Mouse (Mus musculus) limb, embryonic 14.5 days (tissue): Measurements from ENCODE around the gene Rad51b. TPM values are rescaled to one million over a fixed set of nuclear protein-coding genes. Genes with fewer than 3 reads are reported as not detected.
A peak's percentile ranks its signal among the peaks of the same experiment; 100 is the strongest.

Experiments used
- ATAC-seq: fragments of 200-750 bp; cut with Nextera tagmentation; 2 replicates; pipeline ENCODE4 v1.8.0; 2017; ENCODE audit warnings: low read depth, moderate number of reproducible peaks, moderate TSS enrichment; ENCODE audit not compliant: low FRiP score
- DNase-seq: peaks from one replicate; pipeline ENCODE4 v3.0.0-alpha.2; 2015; ENCODE audit warnings: low spot score
- H3K27ac ChIP-seq: fragments of 300-500 bp; sonication (generic); replicated peaks from 2 replicates; pipeline ENCODE4 v1.5.1; 2014; ENCODE audit warnings: low read depth, mild to moderate bottlenecking, low read length, moderate library complexity, mixed read lengths
- H3K27me3 ChIP-seq: fragments of 300-500 bp; sonication (generic); 2 replicates; pipeline ENCODE4 v1.6.1; 2014; ENCODE audit warnings: low read length, mixed read lengths; ENCODE audit not compliant: control insufficient read depth, insufficient read depth
- H3K36me3 ChIP-seq: fragments of 300-500 bp; sonication (generic); 2 replicates; pipeline ENCODE4 v1.6.1; 2014; ENCODE audit warnings: mild to moderate bottlenecking, low read length, moderate library complexity, mixed read lengths; ENCODE audit not compliant: control insufficient read depth, insufficient read depth
- H3K4me1 ChIP-seq: fragments of 300-500 bp; sonication (generic); 2 replicates; pipeline ENCODE4 v1.6.1; 2014; ENCODE audit warnings: antibody characterized with exemption, low read length, mixed read lengths; ENCODE audit not compliant: control insufficient read depth, insufficient read depth
- H3K4me2 ChIP-seq: fragments of 300-500 bp; sonication (generic); replicated peaks from 2 replicates; pipeline ENCODE4 v1.6.1; 2014; ENCODE audit warnings: low read depth, mild to moderate bottlenecking, low read length, moderate library complexity; ENCODE audit not compliant: severe bottlenecking
- H3K4me3 ChIP-seq: fragments of 300-500 bp; sonication (generic); replicated peaks from 2 replicates; pipeline ENCODE4 v1.5.1; 2014; ENCODE audit warnings: low read length
- H3K9ac ChIP-seq: fragments of 300-500 bp; sonication (generic); 2 replicates; pipeline ENCODE4 v1.6.1; 2014; ENCODE audit warnings: mild to moderate bottlenecking, low read depth, low read length, moderate library complexity; ENCODE audit not compliant: severe bottlenecking
- H3K9me3 ChIP-seq: fragments of 300-500 bp; sonication (generic); 2 replicates; pipeline ENCODE4 v1.6.1; 2016; ENCODE audit warnings: low read length; ENCODE audit not compliant: control insufficient read depth
- POLR2A ChIP-seq: fragments of 200-500 bp; IDR thresholded peaks from 2 replicates; pipeline ENCODE4 v1.8.0; 2012; ENCODE audit warnings: inconsistent platforms, mild to moderate bottlenecking, moderate library complexity, borderline replicate concordance; ENCODE audit not compliant: insufficient read depth, insufficient read length; ENCODE audit errors: extremely low read depth
- WGBS: fragments of 180-500 bp; shearing (Covaris S2); extraction: QIAGEN DNeasy Blood & Tissue Kit; methylation state at CpG from one replicate; pipeline ENCODE4 v1.1.7; 2014; 5-methylcytosine and 5-hydroxymethylcytosine counted together
- polyA plus RNA-seq, 2 experiments: library from polyadenylated mRNA; depleted of rRNA in 1 of 2; stranded (reverse) in 1 of 2; unstranded in 1 of 2; fragments of >200 nt; fragmentation: Nextera tagmentation in 1 of 2; extraction: Ambion mirVana in 1 of 2; gene quantifications; 2 replicates each; pipeline versions ENCODE4 v1.2.1 to v1.2.3; 2012 to 2014

Gene Rad51b
- polyA plus RNA-seq, 2 experiments, result 3.2 to 5.7 TPM

DNA sequence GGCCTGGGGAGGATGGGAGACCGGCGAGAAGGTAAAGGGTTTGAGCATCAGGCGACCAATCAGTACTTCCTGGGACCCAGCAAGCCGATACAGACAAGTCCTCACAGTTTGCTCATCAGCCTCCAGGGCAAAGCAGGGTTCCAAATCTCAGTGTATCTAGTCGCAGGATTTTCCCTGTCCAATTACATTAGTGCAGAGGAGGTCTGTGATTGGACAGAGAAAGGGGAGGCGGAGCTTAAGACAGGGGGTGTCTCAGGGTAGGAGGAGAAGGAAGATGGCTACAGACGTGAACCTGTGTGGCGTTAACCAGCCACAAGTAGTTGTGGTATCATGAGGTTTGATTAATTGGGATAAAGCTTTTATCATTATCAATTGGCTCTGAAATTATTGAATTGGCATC is 538.4 kb downstream of the Rad51b start:
- no peak for TF ChIP-seq POLR2A

GRCm38 (mm10) chr12:79838181-79838961 is 541.3 kb downstream of the Rad51b start:
- WGBS, result 67% methylated on average over 6 of the region's 6 CpGs
- no peak overlapping the region for H3K4me3 ChIP-seq
- ATAC-seq (no peak), DNase-seq (peak; percentile 55)
- H3K9me3 ChIP-seq, result no peaks in the 10 kb centered on the region
- H3K36me3 ChIP-seq, result no peaks in the 10 kb centered on the region
- no peak overlapping the region for H3K9ac ChIP-seq
- H3K4me2 ChIP-seq, result no peak overlapping the region
- peaks cover 43% of the 10 kb centered on the region for H3K4me1 ChIP-seq
- no peaks in the 10 kb centered on the region for H3K27me3 ChIP-seq
- peak overlapping the region; percentile 22; the same call in 1 of the 2 replicates for H3K27ac ChIP-seq
- TF ChIP-seq POLR2A, result no peak

More for the DNA sequence above, 538.4 kb downstream of the Rad51b start:
- DNase-seq (no peak), ATAC-seq (no peak)
- Histone ChIP-seq H3K4me3 (no peak overlapping the region), H3K9ac (no peak overlapping the region), H3K4me1 (peaks cover 18% of the 10 kb centered on the region), H3K4me2 (no peak overlapping the region), H3K36me3 (no peaks in the 10 kb centered on the region), H3K27me3 (no peaks in the 10 kb centered on the region), H3K27ac (no peak overlapping the region), H3K9me3 (no peaks in the 10 kb centered on the region)
- 90% methylated on average over 8 of the region's 8 CpGs for WGBS

GRCm38 (mm10) chr12:79839096-79839941 is 542.2 kb downstream of the Rad51b start:
- H3K4me3 ChIP-seq, result no peak overlapping the region
- WGBS, result 45% methylated on average over 12 of the region's 12 CpGs
- TF ChIP-seq POLR2A, result no peak
- no peaks in the 10 kb centered on the region for H3K36me3 ChIP-seq
- H3K27ac ChIP-seq, result peak overlapping the region; percentile 62; the same call in 1 of the 2 replicates
- H3K9me3 ChIP-seq, result no peaks in the 10 kb centered on the region
- ATAC-seq (no peak), DNase-seq (no peak)
- H3K27me3 ChIP-seq, result no peaks in the 10 kb centered on the region
- H3K9ac ChIP-seq, result no peak overlapping the region
- peaks cover 52% of the 10 kb centered on the region for H3K4me1 ChIP-seq
- H3K4me2 ChIP-seq, result no peak overlapping the region

GRCm38 (mm10) chr12:79840465-79840864 is 543.4 kb downstream of the Rad51b start:
- Histone ChIP-seq H3K9me3 (no peaks in the 10 kb centered on the region), H3K27ac (no peak overlapping the region), H3K4me2 (no peak overlapping the region), H3K27me3 (no peaks in the 10 kb centered on the region), H3K9ac (no peak overlapping the region), H3K4me3 (no peak overlapping the region), H3K4me1 (peaks cover 62% of the 10 kb centered on the region), H3K36me3 (no peaks in the 10 kb centered on the region)
- no peak for TF ChIP-seq POLR2A
- DNase-seq, result no peak
- WGBS, result 46% methylated on average over 5 of the region's 5 CpGs
- ATAC-seq, result no peak

DNA sequence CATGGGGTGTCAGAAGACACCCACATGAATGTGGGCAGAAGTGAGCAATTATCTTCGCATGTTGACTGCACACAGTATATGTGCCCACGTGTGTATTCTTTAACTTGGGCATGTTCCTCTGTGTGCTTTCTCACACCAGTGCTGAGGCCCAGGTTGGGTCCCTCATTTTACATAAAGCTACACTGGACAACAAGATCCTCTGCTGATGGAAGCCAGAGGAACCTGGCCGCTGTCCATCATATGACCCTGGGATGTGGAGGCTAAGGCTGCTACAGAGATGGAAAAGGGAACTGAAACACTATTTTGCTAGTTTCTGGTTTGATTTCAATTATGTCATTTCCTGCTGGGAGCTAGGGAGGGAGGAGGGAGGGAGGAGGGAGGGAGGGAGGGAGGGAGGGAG is 544.2 kb downstream of the Rad51b start:
- TF ChIP-seq POLR2A, result no peak

More for the DNA sequence above, 544.2 kb downstream of the Rad51b start:
- Histone ChIP-seq H3K9ac (no peak overlapping the region), H3K4me1 (peaks cover 70% of the 10 kb centered on the region), H3K27me3 (no peaks in the 10 kb centered on the region), H3K4me2 (no peak overlapping the region), H3K36me3 (no peaks in the 10 kb centered on the region), H3K4me3 (no peak overlapping the region), H3K9me3 (no peaks in the 10 kb centered on the region), H3K27ac (0 out of 2 replicates have a peak overlapping the region, but pooled peaks have one; percentile 16)
- ATAC-seq (no peak), DNase-seq (no peak)
- 85% methylated on average over 3 of the region's 3 CpGs for WGBS
